Mouse (Mus musculus): ENCODE measurements around the gene Naa80. TPM values are rescaled to one million over a fixed set of nuclear protein-coding genes. Genes with fewer than 3 reads are reported as not detected.

Naa80 gene
- polyA plus RNA-seq, 1 experiment from 2014 or later = 14.5 TPM

GRCm38 (mm10) chr9:107590773-107591060 lies 12.0 kb downstream of the Naa80 start:
- no peak overlapping the region for H3K27ac ChIP-seq
- H3K36me3 ChIP-seq (ENCODE audit: poor library complexity, severe bottlenecking) = peaks cover 48% of the 10 kb centered on the region
- peaks cover 15% of the 10 kb centered on the region for H3K4me1 ChIP-seq
- H3K9ac ChIP-seq = no peak overlapping the region
- no peaks in the 10 kb centered on the region for H3K9me3 ChIP-seq (replicated peaks)
- no peak overlapping the region for H3K4me3 ChIP-seq
- no peaks in the 10 kb centered on the region for H3K27me3 ChIP-seq
- ATAC-seq = no peak
- WGBS = 95% methylated on average over 6 of the region's 6 CpGs
- H3K4me2 ChIP-seq = no peak overlapping the region

DNA sequence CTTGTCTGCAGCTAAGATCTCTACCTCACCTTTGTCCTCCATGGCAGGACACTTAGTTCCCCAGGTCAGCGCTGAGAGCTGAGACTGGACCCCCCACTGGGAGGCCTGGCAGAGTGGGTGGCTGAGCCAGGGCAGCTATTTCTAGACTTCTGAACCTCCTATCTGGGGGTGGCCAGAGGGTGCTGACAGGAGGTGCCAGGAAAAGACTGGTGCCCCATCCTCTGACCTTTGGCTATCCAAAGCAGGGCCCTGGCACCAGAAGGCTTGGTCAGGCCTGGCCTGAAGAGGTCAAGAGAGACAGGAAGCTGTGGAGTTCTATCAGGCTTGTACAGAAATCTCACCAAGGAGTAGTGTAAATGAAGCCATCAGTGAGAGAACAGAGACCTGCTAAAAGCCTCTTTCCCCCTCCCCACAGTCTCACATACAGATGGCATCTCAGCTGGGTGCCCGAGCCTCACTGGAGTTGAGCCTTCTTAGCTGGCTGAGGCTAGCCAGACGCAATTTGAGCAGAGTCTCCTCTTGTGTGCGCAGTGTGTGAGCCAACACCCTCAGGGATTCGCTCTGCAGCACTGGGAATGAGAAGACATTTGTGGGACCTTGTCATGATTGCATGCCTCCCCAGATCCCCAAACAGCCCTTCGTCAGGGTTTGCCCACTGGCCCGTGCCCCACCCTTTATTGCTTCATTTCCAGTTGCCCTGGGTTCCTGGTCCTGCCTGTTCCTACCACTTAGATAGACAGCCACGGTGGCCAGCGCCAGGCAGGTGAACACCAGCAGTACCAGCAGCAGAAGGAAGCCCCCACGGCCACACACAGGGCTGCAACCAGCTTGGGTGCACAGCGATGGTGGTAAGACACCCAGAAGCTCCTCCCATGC lies 14.7 kb downstream of the Naa80 start:
- H3K9me3 ChIP-seq (replicated peaks) = no peaks in the 10 kb centered on the region
- 82% methylated on average over 11 of the region's 11 CpGs for WGBS
- no peak overlapping the region for H3K4me3 ChIP-seq
- H3K36me3 ChIP-seq (ENCODE audit: poor library complexity, severe bottlenecking) = peaks cover 48% of the 10 kb centered on the region
- H3K27me3 ChIP-seq = no peaks in the 10 kb centered on the region
- no peak overlapping the region; the same call in 1 of the 2 replicates for H3K27ac ChIP-seq
- H3K4me1 ChIP-seq = peaks cover 9% of the 10 kb centered on the region
- H3K9ac ChIP-seq = no peak overlapping the region
- ATAC-seq = no peak
- H3K4me2 ChIP-seq = no peak overlapping the region

GRCm38 (mm10) chr9:107594281-107595062 lies 15.8 kb downstream of the Naa80 start:
- Histone ChIP-seq H3K4me3 (no peak overlapping the region), H3K27ac (no peak overlapping the region), H3K4me1 (no peaks in the 10 kb centered on the region), H3K9me3 (replicated peaks) (no peaks in the 10 kb centered on the region), H3K36me3 (ENCODE audit: poor library complexity, severe bottlenecking) (peaks cover 48% of the 10 kb centered on the region), H3K9ac (no peak overlapping the region), H3K4me2 (no peak overlapping the region), H3K27me3 (no peaks in the 10 kb centered on the region)
- ATAC-seq = no peak
- 71% methylated on average over 8 of the region's 8 CpGs for WGBS

DNA sequence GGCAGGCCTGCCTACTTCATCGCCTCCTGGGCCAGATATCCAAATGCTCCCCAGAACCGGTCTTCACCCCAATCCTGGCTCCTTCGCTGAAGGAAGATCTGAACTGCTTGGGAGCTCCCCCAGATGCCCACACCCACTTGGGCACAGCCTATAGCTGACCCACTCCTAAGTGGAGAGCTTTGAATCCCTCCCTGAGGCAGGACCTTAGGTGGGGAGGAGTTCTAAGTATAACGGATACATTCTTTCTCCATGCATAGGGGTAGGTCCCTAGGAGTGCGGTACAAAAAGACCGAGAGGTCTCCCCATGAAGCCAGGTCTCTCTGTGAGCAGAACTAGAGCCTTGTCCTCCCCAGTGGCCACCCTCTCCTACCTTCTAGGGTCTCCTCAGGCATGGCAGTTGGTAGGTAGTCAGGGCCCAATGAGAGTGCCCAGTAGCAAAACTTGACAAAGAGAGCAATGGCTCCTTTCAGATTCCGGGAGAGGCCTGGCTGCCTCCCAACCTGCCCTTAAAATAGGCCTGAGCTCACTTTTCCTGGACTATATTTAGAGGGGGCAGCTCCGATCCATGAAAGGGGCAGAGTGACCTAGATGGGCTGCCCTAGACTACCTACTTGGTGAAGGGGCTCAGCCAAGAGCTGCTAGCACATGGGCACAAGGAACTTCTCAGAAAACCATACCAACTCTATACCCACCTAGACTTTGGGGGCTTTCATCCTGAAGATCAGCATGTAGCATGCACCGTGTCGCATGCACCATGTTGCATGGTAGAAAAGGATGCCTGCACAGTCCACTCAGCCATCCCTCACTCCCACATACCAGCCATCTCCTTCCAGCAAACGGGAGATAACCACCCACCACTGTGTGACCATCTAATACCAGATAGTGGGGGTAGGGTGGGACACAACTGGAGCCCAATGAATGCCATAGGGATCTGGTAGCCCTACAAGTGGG lies 18.2 kb downstream of the Naa80 start:
- H3K9ac ChIP-seq = no peak overlapping the region
- H3K4me3 ChIP-seq = no peak overlapping the region
- H3K4me1 ChIP-seq = no peaks in the 10 kb centered on the region
- no peak for ATAC-seq
- WGBS = 93% methylated on average over 11 of the region's 11 CpGs
- no peaks in the 10 kb centered on the region for H3K27me3 ChIP-seq
- no peak overlapping the region for H3K4me2 ChIP-seq
- H3K36me3 ChIP-seq (ENCODE audit: poor library complexity, severe bottlenecking) = peaks cover 25% of the 10 kb centered on the region
- H3K9me3 ChIP-seq (replicated peaks) = no peaks in the 10 kb centered on the region
- H3K27ac ChIP-seq = no peak overlapping the region

- WGBS = 82% methylated on average over 5 of the region's 5 CpGs
Observed at GRCm38 (mm10) chr9:107598385-107598784, 19.7 kb downstream of the Naa80 start.

GRCm38 (mm10) chr9:107599433-107599832 lies 20.7 kb downstream of the Naa80 start:
- Histone ChIP-seq H3K9me3 (replicated peaks) (no peaks in the 10 kb centered on the region), H3K27me3 (no peaks in the 10 kb centered on the region), H3K4me2 (no peak overlapping the region), H3K9ac (no peak overlapping the region), H3K36me3 (ENCODE audit: poor library complexity, severe bottlenecking) (no peaks in the 10 kb centered on the region), H3K4me3 (no peak overlapping the region), H3K27ac (no peak overlapping the region), H3K4me1 (peaks cover 13% of the 10 kb centered on the region)
- WGBS = 92% methylated on average over 9 of the region's 9 CpGs
- no peak for ATAC-seq

More at GRCm38 (mm10) chr9:107598385-107598784, 19.7 kb downstream of the Naa80 start:
- no peak overlapping the region for H3K4me2 ChIP-seq
- H3K36me3 ChIP-seq (ENCODE audit: poor library complexity, severe bottlenecking) = peaks cover 10% of the 10 kb centered on the region
- no peak overlapping the region for H3K27ac ChIP-seq
- H3K4me3 ChIP-seq = no peak overlapping the region
- no peak overlapping the region for H3K9ac ChIP-seq
- no peaks in the 10 kb centered on the region for H3K27me3 ChIP-seq
- no peaks in the 10 kb centered on the region for H3K9me3 ChIP-seq (replicated peaks)
- ATAC-seq = no peak
- H3K4me1 ChIP-seq = peaks cover 7% of the 10 kb centered on the region

DNA sequence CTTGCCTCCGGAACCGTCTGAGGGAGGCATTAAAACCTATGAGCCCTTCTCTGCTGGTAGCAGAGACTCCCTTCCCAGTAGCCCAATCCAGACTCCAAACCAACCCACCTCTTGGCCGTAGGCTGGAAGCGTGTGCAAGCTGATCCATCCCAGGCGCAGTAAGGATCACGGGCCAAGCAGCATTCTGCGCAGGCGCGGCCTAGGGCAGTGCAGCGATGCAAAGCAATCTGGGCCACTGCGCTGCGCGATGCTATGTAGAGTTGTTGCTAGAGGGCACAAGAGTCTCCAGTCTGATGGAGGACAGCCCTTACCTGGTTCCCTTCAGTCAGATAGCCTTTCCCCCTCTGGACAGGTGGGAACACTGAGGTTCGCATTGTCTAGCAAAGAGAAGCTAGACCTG lies 21.2 kb downstream of the Naa80 start:
- ATAC-seq = no peak
- Histone ChIP-seq H3K4me3 (no peak overlapping the region), H3K27me3 (no peaks in the 10 kb centered on the region), H3K27ac (no peak overlapping the region), H3K4me2 (no peak overlapping the region), H3K36me3 (ENCODE audit: poor library complexity, severe bottlenecking) (no peaks in the 10 kb centered on the region), H3K9me3 (replicated peaks) (no peaks in the 10 kb centered on the region), H3K4me1 (peaks cover 17% of the 10 kb centered on the region), H3K9ac (no peak overlapping the region)
- WGBS = 81% methylated on average over 14 of the region's 14 CpGs

DNA sequence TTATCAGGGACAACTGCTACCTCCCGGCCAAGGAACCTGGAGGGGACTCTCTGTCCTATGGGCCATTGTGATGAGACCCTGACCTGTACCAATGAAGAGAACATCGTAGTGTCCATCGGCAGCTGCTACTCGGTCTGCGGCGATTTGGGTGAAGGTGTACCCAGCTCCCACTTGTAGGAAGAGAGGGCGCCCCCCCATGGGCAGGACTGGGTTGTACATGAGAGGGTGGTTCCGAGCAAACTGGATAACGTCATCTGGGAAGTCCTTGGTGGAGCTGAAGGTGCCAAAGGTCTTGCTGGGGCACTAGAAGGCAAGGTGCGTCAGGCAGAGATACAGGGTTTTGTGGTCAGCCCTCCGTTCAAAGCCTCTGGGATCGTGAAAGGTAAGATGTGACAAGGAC lies 22.1 kb downstream of the Naa80 start:
- no peak overlapping the region for H3K4me2 ChIP-seq
- H3K4me1 ChIP-seq = peaks cover 23% of the 10 kb centered on the region
- H3K36me3 ChIP-seq (ENCODE audit: poor library complexity, severe bottlenecking) = no peaks in the 10 kb centered on the region
- H3K27ac ChIP-seq = no peak overlapping the region
- no peak overlapping the region for H3K4me3 ChIP-seq
- H3K9ac ChIP-seq = no peak overlapping the region
- WGBS = 79% methylated on average over 12 of the region's 12 CpGs
- ATAC-seq = no peak
- H3K27me3 ChIP-seq = no peaks in the 10 kb centered on the region
- H3K9me3 ChIP-seq (replicated peaks) = no peaks in the 10 kb centered on the region

- 87% methylated on average over 11 of the region's 11 CpGs for WGBS
- ATAC-seq = no peak
- no peak overlapping the region for H3K4me3 ChIP-seq
- no peak overlapping the region for H3K9ac ChIP-seq
- H3K27me3 ChIP-seq = no peaks in the 10 kb centered on the region
- H3K4me1 ChIP-seq = peaks cover 29% of the 10 kb centered on the region
- H3K27ac ChIP-seq = no peak overlapping the region
- H3K36me3 ChIP-seq (ENCODE audit: poor library complexity, severe bottlenecking) = no peaks in the 10 kb centered on the region
- no peak overlapping the region for H3K4me2 ChIP-seq
- no peaks in the 10 kb centered on the region for H3K9me3 ChIP-seq (replicated peaks)
Observed at GRCm38 (mm10) chr9:107601275-107601674, 22.6 kb downstream of the Naa80 start.

DNA sequence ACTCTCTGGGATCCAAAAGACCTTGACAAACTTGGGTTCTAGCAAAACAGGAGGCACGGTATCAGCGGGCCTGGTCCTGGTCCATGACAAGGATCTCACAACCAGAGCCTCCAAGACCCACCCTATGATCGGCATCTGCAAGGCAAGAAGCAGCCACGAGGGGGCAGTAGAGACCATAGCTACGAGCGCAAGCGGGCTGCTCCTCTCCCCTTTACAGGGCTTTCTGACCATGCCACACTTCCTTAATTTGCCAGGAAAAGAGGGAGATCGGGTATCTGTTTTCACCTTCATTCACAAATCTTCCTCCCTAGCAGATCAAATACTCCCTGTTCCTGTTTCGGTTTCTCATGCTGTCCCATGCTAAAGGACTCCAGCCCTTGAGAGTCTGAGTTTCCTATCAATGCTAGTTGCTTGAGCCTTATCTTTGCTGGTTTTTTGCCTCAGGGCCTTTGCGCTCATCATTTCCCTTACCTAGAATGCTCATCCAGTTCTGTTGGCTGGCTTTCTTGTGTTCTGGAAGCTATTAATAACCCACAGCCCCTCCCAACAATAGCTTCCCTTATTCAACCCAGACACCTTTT lies 23.5 kb downstream of the Naa80 start:
- H3K27me3 ChIP-seq = no peaks in the 10 kb centered on the region
- no peak overlapping the region; the same call in 1 of the 2 replicates for H3K9ac ChIP-seq
- 13% methylated on average over 10 of the region's 10 CpGs for WGBS
- no peak overlapping the region for H3K4me3 ChIP-seq
- H3K36me3 ChIP-seq (ENCODE audit: poor library complexity, severe bottlenecking) = no peaks in the 10 kb centered on the region
- H3K4me1 ChIP-seq = peaks cover 38% of the 10 kb centered on the region
- H3K9me3 ChIP-seq (replicated peaks) = no peaks in the 10 kb centered on the region
- peak; percentile 72 for ATAC-seq
- no peak overlapping the region for H3K4me2 ChIP-seq
- H3K27ac ChIP-seq = no peak overlapping the region

GRCm38 (mm10) chr9:107603251-107603650 lies 24.6 kb downstream of the Naa80 start:
- WGBS = 87% methylated on average over 6 of the region's 6 CpGs
- Histone ChIP-seq H3K27ac (no peak overlapping the region), H3K4me3 (no peak overlapping the region), H3K4me1 (peaks cover 49% of the 10 kb centered on the region), H3K9me3 (replicated peaks) (no peaks in the 10 kb centered on the region), H3K9ac (no peak overlapping the region), H3K36me3 (ENCODE audit: poor library complexity, severe bottlenecking) (no peaks in the 10 kb centered on the region), H3K27me3 (no peaks in the 10 kb centered on the region), H3K4me2 (no peak overlapping the region)
- ATAC-seq = no peak
